Mouse (Mus musculus) layer of hippocampus, adult 2 months (tissue): ENCODE measurements at regions not wholly inside any gene's neighbourhood (a gene's known extent, or its start where the extent isn't known, plus 50 kb on each side); places are given as distances from the start of the nearest gene placed in this dataset.
A peak's percentile ranks its signal among the peaks of the same experiment; 100 is the strongest.

ENCODE experiments used
- DNase-seq, 2 experiments: peaks; one replicate each; pipeline ENCODE4 v3.0.0; 2022; ENCODE audit warnings: low spot score in 2 of 2
- H3K27ac ChIP-seq: fragments of 200-600 bp; 2 replicates; pipeline ENCODE4 v1.8.1; 2022
- H3K4me3 ChIP-seq: fragments of 200-600 bp; 2 replicates; pipeline ENCODE4 v1.8.1; 2022; ENCODE audit warnings: mild to moderate bottlenecking
- CTCF ChIP-seq: fragments of 200-600 bp; conservative IDR thresholded peaks from 2 replicates; pipeline ENCODE4 v1.8.1; 2022; ENCODE audit warnings: antibody characterized with exemption, mild to moderate bottlenecking, moderate library complexity

DNA sequence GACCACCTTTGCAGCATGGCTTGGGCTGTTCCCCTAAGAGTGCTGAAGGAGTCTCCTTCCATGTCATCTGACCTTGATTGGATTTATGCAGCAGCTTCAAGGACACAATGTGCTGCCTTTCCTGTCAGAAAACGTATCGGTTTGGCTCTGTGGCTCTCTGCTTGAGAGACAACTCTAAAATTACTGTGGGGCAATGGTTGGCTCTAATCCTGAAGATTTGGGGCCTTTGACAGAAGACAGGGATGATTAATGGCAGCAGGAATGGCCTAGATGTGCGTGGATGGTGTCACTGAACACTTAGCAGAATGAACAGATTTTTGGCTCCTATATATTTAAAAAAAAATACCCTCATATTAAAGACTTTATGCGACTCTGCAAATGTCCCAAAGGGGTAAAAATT is 136.8 kb upstream of the Dnajc19 start:
- Histone ChIP-seq H3K27ac (no peak overlapping the region), H3K4me3 (no peak overlapping the region)
- no peak for DNase-seq
- no peak for TF ChIP-seq CTCF

DNA sequence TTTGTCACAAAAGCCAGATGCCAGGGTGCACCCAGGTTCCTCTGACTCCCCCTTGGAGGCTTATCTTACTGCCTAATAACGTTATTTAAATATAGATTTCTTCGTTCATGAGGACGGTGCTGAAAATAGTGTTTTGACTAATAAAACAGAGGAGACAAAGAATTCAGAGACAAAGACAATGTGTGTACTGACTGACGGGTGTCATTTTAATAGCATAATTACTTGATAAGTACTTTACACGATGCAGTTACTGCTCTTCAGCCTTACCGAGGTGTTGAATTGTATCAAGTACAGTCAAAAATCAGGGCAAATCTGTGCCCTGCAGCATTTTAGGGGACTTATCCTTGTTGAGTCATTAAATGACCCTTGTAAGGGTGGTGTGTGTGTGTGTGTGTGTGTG is 133.1 kb upstream of the Dnajc19 start:
- no peak overlapping the region for H3K27ac ChIP-seq
- no peak overlapping the region for H3K4me3 ChIP-seq
- DNase-seq = no peak
- no peak for TF ChIP-seq CTCF

DNA sequence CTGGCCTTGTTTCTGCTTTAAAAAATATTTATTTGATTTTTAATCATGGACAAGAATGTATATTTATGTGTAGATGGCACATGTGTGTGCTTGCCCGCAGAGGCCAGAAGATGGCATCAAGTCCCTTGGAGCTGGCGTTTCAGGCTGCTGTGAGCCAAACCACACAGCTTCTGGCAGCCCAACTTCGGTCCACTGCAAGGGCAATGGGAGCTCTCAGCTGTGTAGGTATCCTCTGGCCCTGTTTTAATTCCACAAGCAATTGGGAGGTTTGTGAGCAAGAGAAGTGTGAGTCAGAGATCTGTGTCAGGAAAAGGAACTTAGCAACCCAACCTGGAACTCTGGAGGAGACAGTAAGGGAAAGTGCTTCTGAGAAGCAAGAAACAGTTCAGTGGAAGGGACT is 125.3 kb upstream of the Dnajc19 start:
- H3K4me3 ChIP-seq = no peak overlapping the region
- no peak overlapping the region for H3K27ac ChIP-seq
- no peak; the same call in 1 of the 2 replicates for TF ChIP-seq CTCF
- DNase-seq = no peak

DNA sequence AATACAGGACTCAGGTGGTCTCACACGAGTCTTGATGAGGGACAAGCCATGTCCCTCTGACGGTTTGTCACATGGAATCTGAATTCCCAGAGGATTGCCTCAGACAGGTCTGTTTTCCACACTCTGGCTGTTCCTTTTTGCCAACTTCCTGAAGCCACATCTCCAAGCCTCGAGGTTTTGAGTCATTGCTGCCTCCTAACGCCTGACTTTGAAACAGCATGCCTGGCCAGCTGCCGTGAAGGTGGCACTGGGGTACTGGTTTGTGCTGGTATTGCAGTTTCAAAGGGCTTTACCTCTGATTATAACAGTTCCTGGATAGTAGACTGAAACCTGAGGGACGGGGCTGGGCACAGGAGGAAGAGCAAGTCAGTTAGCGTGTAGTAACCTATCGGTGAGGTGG is 117.1 kb upstream of the Dnajc19 start:
- peak; percentile 82 for TF ChIP-seq CTCF
- peak; percentile 22 to 47 for DNase-seq
- Histone ChIP-seq H3K27ac (no peak overlapping the region), H3K4me3 (peak overlapping the region; percentile 17; the same call in 1 of the 2 replicates)

DNA sequence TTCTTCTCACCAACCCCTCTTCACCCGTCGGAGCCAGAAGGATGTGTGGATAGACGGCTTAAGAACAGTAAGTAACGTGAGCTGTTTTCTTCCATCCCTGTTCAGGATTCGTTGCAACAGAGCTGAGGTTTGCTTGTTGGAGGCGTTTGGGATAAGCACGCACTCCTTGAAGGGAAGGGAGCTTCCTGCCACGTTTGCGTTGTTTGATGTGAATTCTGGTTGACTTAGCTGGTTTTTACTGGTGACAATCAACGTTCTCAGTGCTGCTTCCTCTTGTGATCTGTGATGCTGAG is 116.0 kb upstream of the Dnajc19 start:
- Histone ChIP-seq H3K4me3 (no peak overlapping the region; the same call in 1 of the 2 replicates), H3K27ac (no peak overlapping the region)
- no peak for TF ChIP-seq CTCF
- DNase-seq = no peak

DNA sequence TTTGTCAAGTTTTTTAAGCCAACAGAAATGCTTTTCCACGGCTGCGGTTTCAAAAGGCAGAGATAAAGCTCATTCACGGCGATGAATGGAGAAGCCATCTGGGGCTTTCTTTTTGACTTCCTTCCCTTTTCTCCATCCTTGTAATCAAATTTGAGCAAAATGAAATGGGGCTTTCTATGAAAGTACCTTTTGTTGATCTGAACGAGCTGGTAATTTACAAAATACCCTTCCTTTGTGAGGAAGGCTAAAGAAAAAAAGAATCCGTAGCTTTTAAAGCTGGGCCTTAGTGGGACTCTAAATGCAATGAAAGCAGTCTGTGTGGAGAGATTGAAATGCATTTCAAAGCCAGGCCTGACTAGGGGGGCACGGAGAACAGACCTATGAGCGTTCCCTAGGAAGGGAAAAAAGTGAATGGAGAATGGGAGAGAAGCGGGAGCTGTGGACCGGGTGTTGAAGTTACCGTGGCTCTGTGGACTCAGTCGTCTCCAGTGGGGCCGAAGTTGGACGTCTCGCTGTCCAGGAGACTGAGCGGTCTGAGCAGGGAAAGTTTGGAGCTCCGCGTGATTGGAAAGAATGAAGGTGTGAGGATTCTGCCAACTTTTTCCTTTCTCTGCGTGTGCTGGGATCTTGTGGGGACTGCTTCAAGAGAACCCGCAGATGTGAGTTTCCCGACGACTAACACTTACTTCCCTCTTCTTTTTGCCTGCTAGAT is 115.5 kb upstream of the Dnajc19 start:
- peak overlapping the region; percentile 22; the same call in 1 of the 2 replicates for H3K4me3 ChIP-seq
- no peak for DNase-seq
- H3K27ac ChIP-seq = peak overlapping the region; percentile 9; the same call in 1 of the 2 replicates
- TF ChIP-seq CTCF = no peak

DNA sequence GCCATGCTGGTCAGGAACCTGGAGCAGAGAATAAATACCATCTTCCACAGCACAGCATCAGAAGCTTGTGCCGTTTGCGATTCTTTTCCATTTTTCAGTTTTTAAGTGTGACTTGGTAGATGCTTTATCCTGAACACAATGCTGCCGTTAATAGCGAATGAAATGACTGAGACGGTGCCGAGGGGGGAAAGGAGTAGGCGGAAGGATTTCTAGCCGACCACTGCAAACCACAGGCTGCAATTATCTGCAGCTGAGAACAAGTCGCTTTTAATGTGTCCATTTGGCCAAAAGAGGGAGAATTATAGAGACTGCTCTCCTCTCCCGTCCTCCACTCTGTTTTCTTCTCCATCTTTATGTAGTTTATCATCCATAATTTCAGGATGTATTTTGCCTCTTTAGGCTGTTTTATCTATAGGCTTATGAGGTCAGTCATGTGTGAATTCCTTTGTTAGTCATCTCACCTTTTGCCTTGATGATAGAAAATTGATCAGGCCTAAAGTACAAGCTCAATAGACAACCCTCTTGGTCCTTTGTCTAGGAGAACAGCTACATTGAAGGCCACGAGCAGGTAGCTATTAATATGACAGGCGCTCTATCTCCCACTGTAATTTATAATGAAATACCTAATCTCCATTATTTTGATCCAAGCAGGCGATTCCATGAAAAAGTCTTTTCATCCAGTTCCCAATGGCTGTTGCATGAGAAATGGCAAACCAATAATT is 114.8 kb upstream of the Dnajc19 start:
- no peak overlapping the region for H3K4me3 ChIP-seq
- DNase-seq = no peak
- no peak for TF ChIP-seq CTCF
- peak overlapping the region; percentile 4; the same call in 1 of the 2 replicates for H3K27ac ChIP-seq

DNA sequence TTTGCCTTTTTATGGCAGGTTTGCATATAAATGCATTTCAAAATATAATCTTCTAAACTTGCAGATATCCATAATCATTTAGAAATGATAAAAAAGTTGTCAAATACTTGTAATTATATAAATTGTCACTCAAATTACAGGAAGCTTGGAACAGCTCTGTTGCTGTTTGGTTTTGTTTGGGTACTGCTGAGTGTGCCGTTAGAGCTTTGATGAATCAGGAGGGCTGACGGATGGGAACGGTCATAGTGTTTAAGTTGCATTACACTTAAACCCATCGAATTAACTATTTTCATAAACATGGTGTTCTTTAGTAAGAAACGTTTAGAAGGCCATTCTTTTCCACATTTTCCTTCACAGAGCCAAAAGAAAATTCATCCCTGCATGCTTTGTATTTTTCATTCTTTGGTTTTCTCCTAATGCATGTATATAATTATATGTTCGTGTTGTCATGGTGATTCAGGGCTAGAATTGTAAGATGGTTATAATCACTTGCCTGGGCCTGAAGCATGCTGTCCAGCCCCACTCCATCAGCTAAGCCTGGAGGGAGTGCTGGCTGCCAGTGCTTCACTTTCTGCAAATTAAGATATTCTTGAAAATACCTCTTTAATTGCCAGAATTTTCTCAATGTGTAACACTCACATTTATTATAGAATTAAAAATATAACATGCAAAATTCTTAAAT is 92.4 kb upstream of the Dnajc19 start:
- no peak for DNase-seq
- Histone ChIP-seq H3K27ac (no peak overlapping the region), H3K4me3 (no peak overlapping the region)
- TF ChIP-seq CTCF = no peak

DNA sequence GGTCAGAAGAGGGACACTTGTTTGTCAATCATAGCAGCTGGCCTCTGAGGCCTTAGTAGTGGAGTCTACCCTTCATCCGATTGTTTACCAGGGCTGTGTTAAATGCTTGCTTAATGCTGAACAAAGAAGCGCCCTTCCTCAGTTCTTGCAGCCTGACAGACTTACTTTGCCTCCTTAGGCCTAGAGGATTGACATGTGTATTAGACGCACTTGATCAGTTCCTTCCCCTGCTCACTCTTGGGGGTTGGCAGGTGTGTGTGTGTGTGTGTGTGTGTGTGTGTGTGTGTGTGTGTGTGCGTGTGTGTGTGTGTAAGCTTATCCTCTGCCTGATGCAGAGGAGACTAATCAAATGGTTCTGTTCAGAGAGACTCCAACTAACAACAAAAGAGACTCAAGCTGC is 91.8 kb upstream of the Dnajc19 start:
- no peak for DNase-seq
- no peak for TF ChIP-seq CTCF
- Histone ChIP-seq H3K4me3 (no peak overlapping the region), H3K27ac (no peak overlapping the region)

DNA sequence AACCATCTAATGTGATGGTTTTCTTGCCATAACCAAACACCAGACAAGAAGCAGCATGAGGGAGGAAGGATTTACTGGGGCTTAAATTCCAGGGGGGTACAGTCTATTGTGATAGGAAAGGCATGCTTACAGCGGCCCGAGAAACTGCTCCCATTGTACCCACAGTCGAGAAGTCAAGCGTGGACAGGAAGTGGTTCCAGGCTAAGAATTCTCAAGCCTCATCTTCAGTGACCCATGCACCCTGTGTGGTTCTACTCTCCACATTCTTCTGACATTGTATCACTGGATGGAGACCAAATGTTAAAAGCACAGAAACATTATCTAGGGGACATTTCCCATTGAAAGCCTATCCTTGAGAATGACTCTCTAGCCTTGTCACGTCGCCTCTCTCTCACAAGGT is 90.8 kb upstream of the Dnajc19 start:
- no peak for TF ChIP-seq CTCF
- no peak overlapping the region for H3K4me3 ChIP-seq
- H3K27ac ChIP-seq = no peak overlapping the region
- DNase-seq = no peak

DNA sequence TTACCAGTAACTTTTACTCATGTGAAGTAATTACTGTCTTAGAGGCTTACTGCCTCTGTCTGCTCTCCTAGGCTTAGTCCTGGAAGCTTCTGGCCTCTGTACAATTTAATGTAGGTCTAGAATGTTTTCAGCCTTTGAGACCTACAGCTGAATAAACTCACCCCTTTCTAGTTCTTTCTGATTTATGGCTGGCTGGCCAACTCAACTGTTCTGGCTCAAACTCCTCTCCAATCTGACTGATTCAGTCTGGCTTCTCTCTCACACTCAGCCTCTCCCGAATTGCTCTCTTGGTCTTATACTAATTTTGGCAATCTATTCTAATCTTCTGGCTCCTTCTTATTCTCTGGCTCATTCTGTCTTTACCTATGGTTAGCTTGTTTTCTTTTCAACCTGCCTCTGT is 87.0 kb upstream of the Dnajc19 start:
- no peak for TF ChIP-seq CTCF
- Histone ChIP-seq H3K4me3 (no peak overlapping the region), H3K27ac (no peak overlapping the region)
- no peak for DNase-seq

DNA sequence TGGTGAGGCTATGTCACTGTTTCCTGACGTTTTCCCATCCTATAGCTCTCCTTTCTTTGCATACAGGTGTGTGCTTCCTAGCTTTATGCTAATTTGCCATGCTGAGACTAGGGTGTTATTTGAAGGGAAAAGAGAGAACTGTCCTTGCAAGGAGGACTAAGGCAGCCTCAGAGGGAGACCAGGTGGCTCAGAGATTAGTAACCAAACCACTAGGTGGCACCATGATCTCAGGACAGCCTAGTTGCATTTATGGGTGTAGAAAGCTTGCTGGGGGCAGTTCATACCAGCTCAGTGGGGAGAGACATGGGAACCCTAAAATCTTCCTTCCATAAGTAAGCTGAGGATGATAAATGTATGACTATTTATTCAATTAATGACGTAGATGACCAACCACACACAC is 68.9 kb upstream of the Dnajc19 start:
- peak; percentile 45 for TF ChIP-seq CTCF
- DNase-seq = no peak
- Histone ChIP-seq H3K4me3 (no peak overlapping the region), H3K27ac (no peak overlapping the region)

DNA sequence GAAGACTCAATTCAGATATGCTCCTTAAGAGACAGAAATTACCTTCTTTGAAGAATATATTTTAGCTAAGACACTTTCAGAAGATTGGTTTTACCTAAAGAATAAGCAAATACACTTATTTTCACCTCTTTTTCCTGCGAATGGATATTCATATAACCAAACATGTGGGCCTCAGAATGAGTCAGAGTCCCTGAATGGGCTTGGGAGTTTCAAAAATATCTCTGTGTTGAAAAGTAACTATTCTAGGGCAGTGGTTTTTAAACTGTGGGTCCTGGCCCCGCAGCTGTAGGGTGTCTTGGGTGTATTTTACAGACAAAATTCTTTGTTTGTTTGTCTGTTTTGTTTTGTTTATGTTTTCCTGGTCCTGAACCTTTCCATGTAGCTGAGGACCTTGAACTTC is 62.5 kb upstream of the Dnajc19 start:
- Histone ChIP-seq H3K4me3 (no peak overlapping the region), H3K27ac (no peak overlapping the region)
- TF ChIP-seq CTCF = no peak
- DNase-seq = no peak
